ENCODE assay signal across 9 mouse cellular contexts in genomic region chr13:20271799-20272198, GRCm38 (mm10).
A peak's percentile ranks its signal among the peaks of the same experiment; 100 is the strongest.
DNase-seq lines count a peak whose midpoint lies in the region; ATAC-seq lines count a peak whose summit lies in the region.
"Had no signal": no experiment of that assay in that cellular context is flagged by ENCODE, and none has a peak within 500 bp of the region (broad histone marks: within the 10 kb centered on the region; RNA-seq: fewer than 3 reads in every experiment).

No protein-coding gene starts in this region.

- no peak overlapping the region for H3K4me3 ChIP-seq in limb, embryonic 11.5 days (ENCODE audit: low read depth, low read length)
- H3K4me3 ChIP-seq in limb, embryonic 10.5 days = no peak overlapping the region
- H3K4me3 ChIP-seq: embryonic facial prominence, embryonic 12.5 days; midbrain, embryonic 12.5 days had no signal

- no peaks in the 10 kb centered on the region for H3K36me3 ChIP-seq in limb, embryonic 11.5 days (ENCODE audit: control insufficient read depth, insufficient read depth, low read length)
- no peaks in the 10 kb centered on the region for H3K36me3 ChIP-seq in limb, embryonic 10.5 days
- H3K36me3 ChIP-seq: embryonic facial prominence, embryonic 12.5 days; midbrain, embryonic 12.5 days had no signal

- H3K4me2 ChIP-seq in limb, embryonic 11.5 days (ENCODE audit: low read depth, severe bottlenecking) = no peak overlapping the region
- H3K4me2 ChIP-seq: embryonic facial prominence, embryonic 12.5 days; midbrain, embryonic 12.5 days had no signal

- H3K27ac ChIP-seq in limb, embryonic 11.5 days (replicated peaks; ENCODE audit: low read depth, low read length) = no peak overlapping the region
- no peak overlapping the region for H3K27ac ChIP-seq in limb, embryonic 10.5 days
- H3K27ac ChIP-seq: embryonic facial prominence, embryonic 12.5 days; midbrain, embryonic 12.5 days had no signal

- no peaks in the 10 kb centered on the region for H3K4me1 ChIP-seq in limb, embryonic 11.5 days (ENCODE audit: control insufficient read depth, insufficient read depth, low read length)
- no peaks in the 10 kb centered on the region for H3K4me1 ChIP-seq in limb, embryonic 10.5 days
- H3K4me1 ChIP-seq: embryonic facial prominence, embryonic 12.5 days; midbrain, embryonic 12.5 days had no signal

- H3K9me3 ChIP-seq in limb, embryonic 11.5 days (ENCODE audit: control insufficient read depth, low read length) = no peaks in the 10 kb centered on the region
- H3K9me3 ChIP-seq in limb, embryonic 10.5 days (replicated peaks) = no peaks in the 10 kb centered on the region
- H3K9me3 ChIP-seq: embryonic facial prominence, embryonic 12.5 days; midbrain, embryonic 12.5 days had no signal

- no peaks in the 10 kb centered on the region for H3K27me3 ChIP-seq in limb, embryonic 11.5 days (ENCODE audit: control insufficient read depth, insufficient read depth, low read length)
- no peaks in the 10 kb centered on the region for H3K27me3 ChIP-seq in limb, embryonic 10.5 days (ENCODE audit: low read depth, poor library complexity, severe bottlenecking)
- H3K27me3 ChIP-seq: embryonic facial prominence, embryonic 12.5 days; midbrain, embryonic 12.5 days had no signal

- 50% methylated on average over 3 of the region's 3 CpGs for WGBS in limb, embryonic 11.5 days
- 51% methylated on average over 3 of the region's 3 CpGs for WGBS in limb, embryonic 10.5 days

- DNase-seq in frontal cortex, postnatal 36 days (ENCODE audit: low spot score in 2 of 2) = peak; percentile 19 to 33
- DNase-seq in frontal cortex, postnatal 14 days (ENCODE audit: low spot score in 2 of 2) = no peak
- DNase-seq in limb, embryonic 11.5 days (ENCODE audit: low spot score) = peak; percentile 29
- DNase-seq in limb, embryonic 10.5 days (ENCODE audit: low spot score) = no peak
- DNase-seq in Muller cell, postnatal 12 days (ENCODE audit: inconsistent ontology term) = peak; percentile 9
- DNase-seq in embryo, embryonic 10.5 days (ENCODE audit: low spot score) = peak; percentile 27
- DNase-seq in natural killer cell, adult 2 months (ENCODE audit: low spot score in 2 of 2) = no peak

- no peak overlapping the region for H3K9ac ChIP-seq in limb, embryonic 11.5 days (ENCODE audit: low read length)
- H3K9ac ChIP-seq: embryonic facial prominence, embryonic 12.5 days; midbrain, embryonic 12.5 days had no signal

- no peak for ATAC-seq in limb, embryonic 11.5 days (ENCODE audit: insufficient number of reproducible peaks, low FRiP score, low TSS enrichment, low read depth)

Comparison
In these comparisons a context has a peak if more than half of its experiments do, and no peak if none do; other contexts are left out.
1. DNase-seq: peak in frontal cortex, postnatal 36 days (2 of 2), limb, embryonic 11.5 days (single experiment), Muller cell, postnatal 12 days (single experiment) and embryo, embryonic 10.5 days (single experiment); none in frontal cortex, postnatal 14 days (0 of 2), limb, embryonic 10.5 days (single experiment) and natural killer cell, adult 2 months (0 of 2).